Mouse (Mus musculus) cerebellum, adult 2 months (tissue): ENCODE measurements around the gene Tmem62.

Source experiments
- CTCF ChIP-seq: fragments of 200-500 bp; IDR thresholded peaks from 2 replicates; pipeline ENCODE4 v1.5.1; 2011; ENCODE audit warnings: low read depth, mild to moderate bottlenecking, control low read depth, low read length, moderate library complexity, borderline replicate concordance; ENCODE audit not compliant: insufficient read depth
- POLR2A ChIP-seq: fragments of 200-500 bp; IDR thresholded peaks from 2 replicates; pipeline ENCODE4 v1.6.1; 2011; ENCODE audit warnings: low read length, control low read depth, borderline replicate concordance; ENCODE audit not compliant: insufficient read depth

- TF ChIP-seq CTCF (no peak), POLR2A (no peak)
Measured at GRCm38 (mm10) chr2:121054060-121054459, 77.2 kb downstream of the Tmem62 start.
